Mouse (Mus musculus): ENCODE data around the gene Afmid.

Afmid gene

DNA sequence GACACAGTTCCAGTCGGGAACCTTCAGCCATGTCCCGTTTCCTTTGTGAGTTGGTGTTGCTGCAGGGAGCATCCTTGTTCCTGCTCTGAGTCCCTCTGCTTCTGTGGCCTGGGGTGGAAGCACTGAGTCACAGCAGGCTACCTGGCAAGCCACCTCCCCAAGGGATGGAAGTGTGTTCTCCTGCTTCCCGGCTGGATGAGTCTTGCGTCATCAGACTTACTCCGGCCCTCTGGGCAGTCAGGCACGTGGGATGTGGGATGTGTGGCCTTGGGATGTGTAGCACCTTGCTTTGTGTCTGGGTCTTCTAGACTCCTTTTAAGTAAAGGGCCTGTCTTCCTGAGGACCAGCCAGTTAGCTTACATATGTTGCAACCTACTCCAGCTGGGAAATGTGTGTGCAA is 54.0 kb downstream of the Afmid start:
- DNase-seq (ENCODE audit: low spot score): no peak

DNA sequence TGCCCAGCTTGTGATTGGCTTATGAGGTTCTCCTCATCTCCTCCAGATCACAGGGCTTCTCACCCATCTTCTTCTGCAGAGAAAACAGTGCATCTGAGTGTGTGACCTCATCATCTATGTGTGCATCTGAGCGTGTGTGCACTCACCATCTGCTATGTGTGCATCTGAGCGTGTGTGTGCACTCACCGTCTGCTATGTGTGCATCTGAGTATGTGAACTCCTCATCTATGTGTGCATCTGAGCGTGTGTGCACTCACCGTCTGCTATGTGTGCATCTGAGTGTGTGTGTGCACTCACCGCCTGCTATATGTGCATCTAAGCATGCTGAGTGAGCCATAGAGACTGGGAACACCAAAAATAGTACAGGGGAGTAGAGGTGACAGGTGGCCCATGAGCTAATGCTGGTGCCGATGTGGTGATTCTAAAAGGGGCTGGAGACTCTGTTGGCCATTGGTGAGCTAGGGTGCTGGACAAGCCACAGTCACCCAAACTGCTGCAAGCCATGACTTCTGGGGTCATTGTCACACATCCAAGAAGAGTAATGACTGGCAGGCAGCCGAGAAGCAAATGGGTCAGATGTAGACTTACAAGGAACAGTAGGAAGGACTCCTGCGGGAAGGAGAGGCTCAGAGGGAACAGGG is 54.7 kb downstream of the Afmid start:
- no peak for DNase-seq (ENCODE audit: low spot score)

DNA sequence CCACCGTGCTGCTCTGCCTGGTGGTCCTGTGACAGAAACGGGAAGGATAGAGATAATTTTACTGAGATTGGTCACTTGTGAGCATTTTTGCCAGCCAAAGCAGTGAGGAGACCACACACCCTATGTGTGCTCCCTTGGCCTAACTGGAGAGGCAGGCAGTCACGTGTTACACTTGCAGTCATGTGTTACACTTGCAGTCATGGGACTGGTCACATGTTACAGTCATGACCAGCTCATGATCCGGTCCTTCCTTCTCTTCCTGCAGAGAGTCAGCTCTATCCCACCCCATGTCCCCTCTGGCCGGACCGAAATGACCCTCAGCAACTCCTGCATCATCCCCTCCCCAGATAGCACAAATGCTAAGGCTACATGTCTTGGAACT is 55.2 kb downstream of the Afmid start:
- no peak for DNase-seq (ENCODE audit: low spot score)

GRCm38 (mm10) chr11:117881787-117882186 is 56.1 kb downstream of the Afmid start:
- DNase-seq (ENCODE audit: low spot score): peak; percentile 51

DNA sequence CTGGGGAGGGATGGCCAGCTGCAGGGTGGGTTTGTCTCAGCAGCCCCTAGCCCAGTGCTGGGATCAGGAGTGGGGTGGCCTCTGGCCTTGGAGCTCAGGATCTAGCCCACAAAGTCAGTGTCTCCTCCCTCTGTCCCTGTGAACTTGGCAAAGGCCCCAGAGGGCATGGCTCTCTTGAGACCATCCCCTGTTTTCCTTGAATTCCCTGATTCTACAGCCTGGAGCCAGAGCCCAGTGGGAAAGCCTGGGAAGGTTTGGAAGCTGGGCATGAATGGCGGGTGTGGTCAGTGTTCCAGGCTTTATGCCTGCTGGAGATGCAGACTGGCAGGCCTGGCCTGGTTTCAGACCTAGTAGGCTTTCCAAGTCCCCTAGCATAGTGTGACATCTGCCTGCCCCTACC is 56.5 kb downstream of the Afmid start:
- DNase-seq (ENCODE audit: low spot score): no peak

DNA sequence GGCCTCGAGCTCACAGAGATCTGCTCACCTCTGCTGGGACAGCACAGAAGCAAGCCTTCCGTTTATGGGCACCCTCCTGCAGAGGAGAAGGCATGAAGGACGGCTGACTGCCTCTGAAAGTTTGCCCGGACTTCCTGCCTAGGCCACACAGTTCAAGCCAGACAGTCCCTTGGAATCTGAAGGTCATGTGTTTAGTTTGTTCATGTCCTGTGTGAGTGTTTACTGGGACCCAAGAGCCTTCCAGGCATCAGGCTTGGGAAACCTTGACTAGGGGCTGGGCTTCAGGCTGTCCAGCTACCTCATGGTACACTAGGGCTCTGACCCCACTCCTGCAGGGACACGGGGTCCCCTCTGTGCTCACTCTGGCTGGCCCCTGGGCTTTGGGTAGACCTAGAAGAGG is 60.3 kb downstream of the Afmid start:
- no peak for DNase-seq (ENCODE audit: low spot score)

- DNase-seq (ENCODE audit: low spot score): no peak
Measured at GRCm38 (mm10) chr11:117888168-117888852, 62.6 kb downstream of the Afmid start.

DNA sequence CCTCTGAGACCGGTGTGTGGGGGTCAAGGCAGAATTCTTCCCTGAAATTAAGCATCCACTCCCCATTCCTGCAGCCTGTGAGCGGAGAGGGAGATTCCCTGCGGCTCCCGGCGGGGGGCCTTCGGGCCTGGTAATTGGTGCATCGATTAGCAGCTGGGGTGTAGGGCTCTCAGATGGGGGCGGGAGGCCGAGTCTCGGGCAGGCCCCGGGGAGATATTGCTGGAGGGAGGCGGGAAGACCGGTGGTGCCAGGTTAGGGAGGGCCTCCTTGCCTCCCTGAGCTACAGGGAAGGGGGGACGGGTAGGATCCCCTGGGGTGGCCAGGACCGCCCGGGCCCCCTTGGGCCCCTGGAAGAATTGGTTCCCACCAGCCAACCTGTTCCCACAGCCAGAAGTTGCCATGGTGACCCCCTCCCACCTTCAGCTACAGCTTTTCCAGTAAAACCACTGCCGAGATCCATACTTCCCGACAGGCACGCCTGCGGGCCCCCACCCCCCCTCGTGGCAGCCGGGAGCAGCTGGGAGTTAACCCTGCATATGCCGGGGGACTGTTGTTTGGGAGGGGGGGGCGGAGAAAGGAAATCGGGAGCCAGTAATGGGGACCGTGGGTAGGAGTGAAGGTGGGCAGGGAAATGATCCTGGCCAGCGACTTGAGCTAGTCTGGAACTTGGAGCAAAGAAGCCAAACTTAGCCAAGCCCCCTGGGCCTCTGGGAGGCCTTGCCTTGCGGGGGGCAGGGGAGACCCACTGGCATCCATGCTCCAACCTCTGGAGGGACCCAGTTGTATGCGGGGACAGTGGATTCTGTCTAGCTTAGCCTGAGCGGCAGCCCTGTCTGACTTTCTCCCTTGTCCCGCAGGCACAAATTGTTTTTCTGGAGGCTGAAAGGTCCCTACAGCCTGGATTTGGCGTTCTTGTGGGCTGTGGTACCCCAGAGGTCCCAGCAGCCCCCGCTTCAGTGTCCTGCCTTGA is 63.4 kb downstream of the Afmid start:
- DNase-seq (ENCODE audit: low spot score): no peak

Measured in testis, postnatal 14 days (tissue).